Mouse (Mus musculus) G1E (cell line): ENCODE data around the gene Crym.

Experiments used
- CTCF ChIP-seq: IDR thresholded peaks from 2 replicates; pipeline ENCODE4 v1.5.1; 2012; ENCODE audit warnings: low read depth, low read length, inconsistent platforms, mixed read lengths
- GATA2 ChIP-seq: IDR thresholded peaks from 2 replicates; pipeline ENCODE4 v1.6.1; 2012; ENCODE audit warnings: low read depth, low read length, inconsistent platforms, borderline replicate concordance
- TAL1 ChIP-seq: conservative IDR thresholded peaks from 2 replicates; pipeline ENCODE4 v1.6.1; 2012; ENCODE audit warnings: low read depth, low read length, inconsistent platforms, mixed read lengths

- TF ChIP-seq CTCF: no peak
- no peak for TF ChIP-seq TAL1
- no peak for TF ChIP-seq GATA2
These were observed 24.3 kb downstream of the Crym start for GRCm38 (mm10) chr7:120177611-120178010.
